Mouse (Mus musculus) liver, adult 2 months (tissue): Measurements from ENCODE around the gene Tbx18.

Source experiments
- CTCF ChIP-seq: fragments of 200-500 bp; IDR thresholded peaks from 2 replicates; pipeline ENCODE4 v1.5.1; 2011; ENCODE audit warnings: low read depth, low read length, control low read depth
- POLR2A ChIP-seq: fragments of 200-500 bp; IDR thresholded peaks from 2 replicates; pipeline ENCODE4 v1.6.1; 2011; ENCODE audit warnings: low read length, control low read depth; ENCODE audit not compliant: insufficient read depth; ENCODE audit errors: extremely low read depth

DNA sequence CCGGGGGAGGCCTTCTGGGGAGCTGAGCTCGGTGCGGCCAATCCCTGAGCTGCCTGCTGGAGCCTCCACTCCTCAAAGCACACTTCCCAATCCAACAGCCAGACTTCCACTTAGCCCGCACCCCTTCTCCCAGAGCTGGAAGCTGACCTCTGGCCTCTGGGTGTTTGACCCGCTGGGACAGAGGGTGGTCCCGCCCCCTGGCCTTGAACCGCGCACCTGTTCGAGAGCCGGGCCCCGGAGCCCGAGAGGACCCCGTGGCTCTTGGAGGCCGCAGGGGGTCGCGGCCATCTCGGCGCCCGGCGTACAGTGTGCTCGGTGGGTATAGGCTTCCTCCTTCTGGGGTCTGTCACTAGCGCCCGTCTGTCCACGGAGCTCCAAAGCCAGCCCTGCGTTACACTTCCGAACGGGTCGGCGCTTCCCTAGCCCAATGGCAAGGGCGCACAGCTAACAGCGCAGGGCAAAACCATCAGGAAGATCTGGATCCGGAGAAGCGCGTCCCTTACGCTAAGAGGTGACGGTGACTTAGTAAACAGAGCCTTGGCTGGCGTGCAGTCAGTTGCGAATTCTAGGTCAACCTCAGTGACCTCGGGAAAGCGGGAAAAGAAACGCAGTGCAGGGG, 8.6 kb upstream of the Tbx18 start:
- TF ChIP-seq POLR2A (no peak), CTCF (no peak)
